Mouse (Mus musculus) 3134 (cell line): Measurements from ENCODE around the gene Fbxo9.

Experiments
- DNase-seq: peaks from one replicate; pipeline ENCODE4 v3.0.0-alpha.2; 2011; ENCODE audit warnings: low spot score; ENCODE audit not compliant: insufficient read length; ENCODE audit errors: extremely low read depth

Gene Fbxo9

DNA sequence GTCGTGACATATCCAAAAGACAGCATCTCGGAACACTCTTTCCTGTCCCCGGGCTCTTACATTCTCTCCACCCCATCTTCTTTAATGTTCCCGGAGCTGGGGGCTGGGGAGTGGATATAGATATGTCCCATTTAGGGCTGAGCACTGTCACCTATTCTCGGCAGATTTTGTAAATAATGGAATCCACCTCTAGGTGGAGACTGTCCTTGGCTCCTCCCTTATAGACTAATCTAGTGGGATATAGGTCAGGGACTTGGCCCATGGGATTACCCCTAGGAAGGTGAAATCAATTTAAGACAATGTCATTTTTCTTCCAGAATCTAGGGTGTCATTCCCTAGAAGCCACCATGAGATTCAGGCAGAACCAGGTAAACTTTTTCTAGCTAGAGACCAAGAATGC, 791 bp upstream of the Fbxo9 start:
- no peak for DNase-seq

DNA sequence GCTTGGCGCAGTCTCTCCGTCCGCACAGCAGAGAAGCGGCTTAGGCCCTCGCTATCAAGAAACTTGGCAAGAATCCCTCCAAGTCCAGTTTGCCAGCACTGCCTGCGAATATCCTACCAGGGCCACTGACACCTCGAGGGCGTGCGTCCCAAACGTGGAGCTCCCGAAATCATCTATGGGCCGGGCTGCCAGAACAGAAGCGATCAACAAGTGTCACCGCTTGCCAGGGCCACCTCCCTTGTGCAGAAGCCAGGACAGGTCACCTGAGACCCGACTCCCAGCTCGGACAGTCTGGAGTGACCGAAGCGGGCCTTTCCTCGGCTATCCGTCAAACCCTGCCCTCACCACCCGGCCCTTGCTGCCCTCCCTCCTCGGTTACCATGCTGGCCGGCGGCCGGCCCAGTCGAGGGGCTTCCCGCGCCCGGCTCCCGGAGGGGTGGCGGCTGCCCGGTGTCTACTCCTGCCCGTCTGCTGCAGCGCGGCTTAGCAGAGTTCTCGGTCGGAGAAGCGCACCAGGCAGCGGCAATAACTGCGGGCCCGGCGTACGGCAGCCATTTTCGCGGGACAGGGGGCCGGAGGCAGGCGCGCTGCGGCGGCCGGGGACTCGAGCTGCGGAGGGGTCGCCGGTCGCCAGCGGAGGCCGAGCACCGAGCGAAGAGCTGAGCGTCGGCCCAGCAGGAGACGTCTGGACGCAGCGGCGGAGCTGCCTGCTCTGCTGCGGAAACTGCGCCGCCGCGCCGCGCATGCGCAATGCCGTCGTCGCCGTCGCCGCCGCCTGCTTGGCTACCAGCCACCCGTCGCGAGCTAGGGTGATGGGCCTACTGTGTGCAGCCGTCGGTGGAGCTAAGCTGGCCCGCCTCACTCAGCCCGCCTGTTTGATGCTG, 711 bp downstream of the Fbxo9 start:
- peak; percentile 89 for DNase-seq

DNA sequence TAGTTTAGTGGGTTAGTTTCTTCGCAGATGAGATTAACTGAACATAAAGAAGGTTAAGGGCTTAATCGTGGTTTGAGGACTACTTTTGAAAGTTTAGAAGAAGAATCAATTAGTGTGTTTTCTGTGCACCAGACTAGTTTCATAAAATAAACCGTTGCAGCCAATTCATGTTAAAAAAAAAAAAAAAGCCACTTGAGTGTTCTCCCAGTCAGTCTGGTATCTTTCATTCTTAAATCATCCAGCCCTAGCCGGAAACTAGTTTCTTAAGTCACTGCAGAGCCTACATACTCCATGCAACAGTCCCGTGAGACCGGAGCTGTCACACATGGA, 1.3 kb downstream of the Fbxo9 start:
- DNase-seq, result no peak

DNA sequence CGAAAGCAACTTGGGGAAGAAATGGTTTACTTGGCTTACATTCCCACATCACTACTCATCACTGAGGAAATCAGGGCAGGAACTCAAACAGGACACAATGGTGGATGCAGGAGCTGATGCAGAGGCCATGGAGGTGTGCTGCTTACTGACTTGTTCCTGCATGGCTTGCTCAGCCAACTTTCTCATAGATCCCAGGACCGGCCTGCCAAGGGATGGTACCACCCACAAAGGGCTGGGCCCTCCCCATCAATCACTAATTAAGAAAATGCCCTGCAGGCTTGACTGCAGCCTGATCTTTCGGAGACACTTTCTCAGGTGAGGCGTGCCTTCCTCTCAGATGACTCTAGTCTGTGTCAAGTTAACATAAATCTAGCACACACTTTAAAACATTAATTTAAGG, 2.0 kb downstream of the Fbxo9 start:
- no peak for DNase-seq

DNA sequence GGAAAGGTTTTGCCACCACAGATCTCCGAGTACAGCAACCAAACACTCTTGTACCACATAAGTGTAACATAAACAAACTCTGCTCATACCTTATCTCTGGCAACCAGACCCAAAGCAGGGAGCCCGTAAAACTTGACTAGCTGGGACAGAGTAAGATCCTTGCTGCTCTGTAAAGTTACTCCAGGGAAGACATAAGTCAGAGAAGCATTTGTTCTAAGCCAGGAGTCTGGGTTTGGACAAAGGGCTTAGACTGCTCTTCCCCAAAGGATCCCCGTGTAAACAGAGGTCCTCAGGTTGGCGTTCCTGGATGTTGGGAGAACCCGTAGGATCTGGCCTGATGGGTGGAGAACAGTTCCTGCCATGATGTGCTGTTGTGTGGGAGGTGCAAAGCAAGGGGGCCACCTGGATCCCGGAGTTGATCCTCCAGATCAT, 3.3 kb downstream of the Fbxo9 start:
- no peak for DNase-seq

DNA sequence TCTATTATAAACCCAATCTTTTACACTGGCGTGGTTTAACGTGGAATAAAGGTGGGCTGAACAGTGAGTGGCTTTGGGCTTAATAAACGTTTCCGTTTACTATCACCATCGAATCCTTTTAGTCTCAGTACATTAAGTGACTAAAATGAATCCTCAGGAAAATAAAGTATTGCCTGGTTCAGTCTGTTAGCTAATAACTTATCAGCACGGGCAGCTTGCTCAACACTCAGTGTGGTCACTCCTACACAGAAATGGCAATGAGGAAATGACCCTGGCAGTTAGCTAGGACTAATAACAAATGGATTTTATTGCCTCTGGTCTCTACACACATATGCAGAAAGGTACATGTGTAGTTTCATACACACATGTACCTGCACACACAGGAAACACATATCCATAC, 3.9 kb downstream of the Fbxo9 start:
- DNase-seq, result no peak

DNA sequence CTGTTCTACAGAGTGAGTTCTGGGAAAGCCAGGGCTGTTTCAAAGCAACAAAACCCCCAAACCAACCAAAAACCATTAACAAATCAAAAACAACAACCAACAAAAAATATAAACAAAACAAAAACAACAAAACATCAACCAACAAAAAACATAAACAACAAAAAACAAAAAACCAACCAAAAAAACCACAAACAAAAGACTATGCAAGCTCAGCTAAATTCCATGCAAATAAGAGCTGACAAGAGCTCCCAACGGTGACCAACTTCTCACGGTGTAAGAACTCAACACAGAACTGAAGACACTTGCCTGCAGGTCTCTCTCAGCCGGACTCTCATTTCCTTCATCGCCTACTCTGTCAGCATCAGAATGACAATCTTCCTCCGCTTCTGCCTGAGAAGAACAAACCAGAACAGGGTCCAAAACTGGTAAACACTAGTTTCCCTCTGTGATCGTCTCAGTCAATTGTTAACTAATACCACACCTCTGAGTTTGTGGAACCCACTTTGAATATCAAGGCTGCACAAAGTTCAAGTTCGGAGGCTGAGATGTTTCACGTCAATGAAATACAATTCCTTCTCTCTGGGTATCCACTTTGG, 4.8 kb downstream of the Fbxo9 start:
- DNase-seq, result no peak

DNA sequence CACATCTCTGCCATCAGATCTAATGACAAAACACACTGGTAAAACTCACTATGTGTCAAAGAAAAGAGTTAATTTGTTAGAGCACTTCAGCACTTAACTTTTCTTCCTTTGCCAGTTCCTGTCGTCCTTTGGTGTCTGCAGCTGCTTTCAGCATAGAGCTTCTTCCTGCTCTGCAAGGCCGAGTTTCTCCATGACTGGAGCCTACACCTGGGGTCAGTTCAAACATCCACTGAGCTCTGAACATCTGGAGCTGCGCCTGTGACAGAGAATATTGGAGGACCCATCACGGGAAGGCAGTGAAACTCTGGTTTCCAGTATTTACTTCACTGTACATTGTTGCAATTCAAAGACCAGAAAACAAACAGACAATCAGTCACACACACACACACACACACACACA, 7.4 kb downstream of the Fbxo9 start:
- DNase-seq, result no peak

DNA sequence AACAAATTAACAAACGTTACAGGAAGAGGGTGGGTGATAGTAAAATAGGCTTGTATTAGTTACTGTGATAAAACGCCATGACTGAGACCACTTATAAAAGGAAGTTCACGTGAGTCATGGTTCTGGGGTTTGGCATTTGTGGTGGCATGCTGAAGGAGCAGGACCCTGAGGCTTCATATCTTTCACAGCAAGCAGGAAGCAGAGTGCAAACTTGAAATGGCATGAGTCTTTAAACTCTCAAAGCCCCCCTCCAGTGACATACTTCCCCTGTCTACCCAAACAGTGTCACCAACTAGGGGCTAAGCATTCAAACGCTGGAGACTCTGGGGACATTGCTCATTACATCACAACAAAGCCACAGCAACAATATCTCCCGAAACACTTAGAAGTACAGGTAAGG, 7.9 kb downstream of the Fbxo9 start:
- DNase-seq, result no peak

DNA sequence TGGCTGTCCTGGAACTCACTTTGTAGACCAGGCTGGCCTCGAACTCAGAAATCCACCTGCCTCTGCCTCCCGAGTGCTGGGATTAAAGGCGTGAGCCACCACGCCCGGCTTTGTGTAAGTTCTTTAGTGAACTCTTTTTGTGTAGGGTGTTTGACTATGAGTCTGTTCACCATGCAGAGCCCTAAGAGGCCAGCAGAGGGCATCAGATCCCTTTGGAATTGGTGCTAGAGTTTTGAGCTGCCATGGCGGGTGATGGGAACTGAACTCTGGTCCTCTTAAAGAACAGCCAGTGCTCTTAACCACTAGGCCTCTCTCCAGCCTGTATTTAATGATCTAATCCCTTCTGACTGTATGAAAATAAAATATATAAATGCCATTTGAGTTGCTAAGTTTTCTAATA, 12.5 kb downstream of the Fbxo9 start:
- DNase-seq, result peak; percentile 11

DNA sequence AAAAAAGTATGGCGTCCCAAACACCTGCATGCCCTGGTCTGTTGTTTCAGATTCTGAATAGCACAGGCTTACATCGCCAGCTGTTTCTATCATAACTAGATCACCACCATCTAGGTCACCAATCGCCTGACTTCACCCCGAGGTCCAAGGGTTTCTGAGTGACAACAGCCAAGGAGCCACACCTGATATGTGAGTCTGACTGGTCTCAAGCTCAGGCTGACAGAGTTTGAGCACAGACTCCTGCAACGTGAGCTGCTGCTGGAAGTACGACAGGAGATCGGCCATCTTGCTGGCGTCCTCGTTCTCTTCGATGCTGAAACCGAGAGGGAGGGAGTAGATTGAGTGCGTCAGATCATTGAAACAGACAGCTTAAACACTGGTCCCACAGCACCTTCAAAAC, 13.2 kb downstream of the Fbxo9 start:
- DNase-seq, result no peak

DNA sequence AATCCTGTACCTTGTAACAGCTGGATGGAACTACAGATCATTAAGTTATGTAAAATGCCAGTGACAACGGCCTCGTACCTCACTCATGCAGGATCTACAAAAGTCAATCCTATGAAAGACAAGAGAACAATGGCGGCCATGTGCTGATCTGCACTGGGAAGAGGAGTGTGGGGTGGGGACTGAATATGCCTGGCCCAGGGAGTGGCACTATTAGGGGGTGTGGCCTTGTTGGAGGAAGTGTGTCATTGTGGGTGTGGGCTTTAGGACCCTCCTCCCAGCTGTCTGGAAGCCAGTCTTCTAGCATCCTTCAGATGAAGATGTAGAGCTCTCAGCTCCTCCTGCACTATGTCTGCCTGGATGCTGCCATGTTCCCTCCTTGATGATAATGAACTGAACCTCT, 18.3 kb downstream of the Fbxo9 start:
- DNase-seq, result no peak

DNA sequence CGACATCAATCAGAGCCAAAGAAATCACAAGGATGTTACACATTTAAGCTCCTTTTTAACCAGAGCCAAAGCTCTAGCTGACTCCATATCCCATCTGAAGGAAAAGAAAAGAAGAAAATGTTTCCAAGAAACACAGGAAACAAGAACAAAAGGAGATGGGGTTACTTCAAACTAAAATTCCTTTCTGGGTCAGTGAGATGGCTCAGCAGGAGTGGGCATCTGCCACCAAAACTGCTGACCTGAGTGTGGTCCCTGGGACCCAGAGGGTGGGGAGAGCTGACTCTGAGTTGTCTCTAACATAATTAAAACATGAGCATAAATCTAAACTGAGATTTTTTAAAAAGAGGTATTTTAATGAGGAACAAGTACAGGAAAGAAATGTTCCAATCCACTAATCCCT, 19.0 kb downstream of the Fbxo9 start:
- DNase-seq, result no peak

DNA sequence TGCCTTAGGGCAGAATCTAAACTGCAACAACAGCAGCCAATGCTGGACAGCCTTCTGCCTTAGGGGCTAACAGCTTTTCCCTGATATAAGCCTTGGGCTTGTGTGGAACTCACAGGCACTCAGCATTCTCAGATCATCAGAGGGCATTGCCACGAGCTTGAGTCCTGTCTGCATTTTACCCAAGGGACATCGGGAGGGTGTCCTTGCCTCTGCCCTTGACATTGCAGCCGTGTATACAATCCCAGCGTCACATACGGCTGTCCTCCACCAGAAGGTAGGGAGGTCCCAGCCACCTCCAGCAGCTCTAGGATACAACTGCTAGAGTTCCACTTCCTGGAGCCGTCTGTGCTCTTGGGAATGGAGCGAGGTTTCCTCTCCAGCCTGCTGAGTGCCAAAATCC, 19.9 kb downstream of the Fbxo9 start:
- DNase-seq, result no peak

DNA sequence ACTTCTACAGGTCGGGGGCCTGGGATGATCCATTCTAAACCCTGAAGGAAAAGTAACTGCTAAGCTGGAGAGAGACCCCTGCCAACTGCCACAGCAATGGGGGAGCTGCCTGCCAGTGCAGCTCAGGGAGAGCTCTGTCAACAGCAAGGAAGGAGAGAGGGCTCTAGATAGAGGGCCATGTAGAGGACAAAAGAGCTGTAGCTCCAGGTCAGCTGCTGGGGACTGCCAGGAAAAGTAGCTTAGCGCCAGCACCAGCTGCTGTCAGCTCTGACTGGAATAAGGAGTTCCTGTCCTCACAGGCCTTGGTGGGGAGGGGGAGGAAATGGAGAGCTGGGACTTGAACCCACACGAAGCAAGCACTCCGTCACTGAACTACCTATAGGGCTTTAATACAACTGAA, 20.3 kb downstream of the Fbxo9 start:
- no peak for DNase-seq

DNA sequence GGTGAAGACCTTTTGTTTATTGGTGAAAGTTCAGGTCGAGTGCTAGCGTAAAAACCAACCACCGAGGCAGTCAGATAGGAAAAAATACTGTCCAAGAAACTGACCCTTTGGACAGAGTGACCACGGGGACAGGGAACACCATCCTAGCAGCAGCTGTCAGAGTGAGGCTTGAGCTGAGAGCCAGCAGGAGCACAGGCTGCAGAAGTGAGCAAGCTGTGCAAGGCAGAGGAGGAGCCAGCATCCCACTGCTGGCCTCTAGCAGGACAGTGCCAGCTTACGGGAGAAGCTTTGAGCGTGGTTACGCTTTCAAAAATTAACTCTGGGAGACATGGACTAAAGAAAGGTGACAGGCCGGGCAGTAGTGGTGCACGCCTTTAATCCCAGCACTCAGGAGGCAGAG, 21.1 kb downstream of the Fbxo9 start:
- DNase-seq, result no peak

DNA sequence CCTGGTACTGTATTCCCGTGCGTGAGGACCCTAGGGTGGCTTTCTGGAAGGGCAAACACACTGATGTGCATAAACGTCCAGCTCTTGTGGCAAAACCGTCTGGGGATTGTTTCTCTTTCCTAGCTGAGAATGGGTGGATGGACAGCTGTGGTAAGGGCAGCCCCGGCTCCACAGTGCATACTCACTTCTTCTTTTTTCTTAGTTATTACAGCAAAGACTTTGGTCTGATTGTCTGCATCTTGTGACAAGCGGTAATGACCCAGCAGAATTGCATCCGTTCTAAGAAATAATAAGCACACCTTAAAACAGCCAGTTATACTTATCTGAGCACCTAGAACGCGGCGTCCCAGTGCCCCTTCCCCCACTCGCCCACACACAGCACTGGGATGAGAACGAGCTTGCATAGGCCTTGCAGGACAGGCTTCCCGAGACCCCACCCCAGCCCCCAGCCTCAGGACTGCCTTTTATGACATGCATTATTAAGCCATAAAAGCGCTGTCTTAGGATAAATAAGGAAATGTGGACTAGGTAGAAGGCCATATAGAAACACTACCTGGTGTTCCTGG, 23.1 kb downstream of the Fbxo9 start:
- no peak for DNase-seq

DNA sequence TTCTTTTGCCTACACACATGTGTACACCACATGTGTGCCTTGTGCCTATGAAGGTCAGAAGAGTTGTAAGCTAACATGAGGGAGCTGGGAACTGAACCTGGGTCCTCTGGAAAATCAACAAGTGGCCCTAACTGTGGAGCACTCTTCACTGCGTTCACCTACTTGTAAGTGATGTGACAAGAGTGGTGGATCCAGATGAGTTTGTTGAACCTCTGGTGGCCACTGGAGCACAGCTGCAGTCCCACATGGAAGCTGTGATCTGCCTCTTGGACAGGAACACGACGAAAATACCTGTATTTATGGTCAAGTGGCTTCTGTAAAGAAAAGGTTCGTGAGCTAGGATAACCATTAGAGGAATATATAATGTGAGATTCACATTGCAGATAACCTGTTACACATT, 24.5 kb downstream of the Fbxo9 start:
- DNase-seq, result no peak

DNA sequence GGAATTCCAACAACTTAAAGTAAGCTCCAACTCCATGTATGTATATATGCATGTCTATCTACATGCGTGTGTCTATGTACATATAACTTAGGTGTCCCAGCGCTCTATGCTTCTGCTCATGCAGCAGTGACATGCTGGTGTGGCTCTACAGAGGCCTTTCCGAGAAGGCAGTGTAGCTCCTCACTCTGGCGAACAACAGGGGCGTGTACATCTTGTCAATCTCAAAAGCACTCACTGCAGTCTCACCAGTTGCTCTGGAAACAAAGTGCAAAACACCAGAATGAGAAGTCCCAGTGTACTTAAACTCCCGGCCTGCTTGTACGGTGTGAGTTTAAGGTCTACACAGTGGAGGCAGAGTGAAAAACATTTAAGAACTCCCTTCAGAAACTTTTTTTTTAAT, 27.0 kb downstream of the Fbxo9 start:
- DNase-seq, result no peak

DNA sequence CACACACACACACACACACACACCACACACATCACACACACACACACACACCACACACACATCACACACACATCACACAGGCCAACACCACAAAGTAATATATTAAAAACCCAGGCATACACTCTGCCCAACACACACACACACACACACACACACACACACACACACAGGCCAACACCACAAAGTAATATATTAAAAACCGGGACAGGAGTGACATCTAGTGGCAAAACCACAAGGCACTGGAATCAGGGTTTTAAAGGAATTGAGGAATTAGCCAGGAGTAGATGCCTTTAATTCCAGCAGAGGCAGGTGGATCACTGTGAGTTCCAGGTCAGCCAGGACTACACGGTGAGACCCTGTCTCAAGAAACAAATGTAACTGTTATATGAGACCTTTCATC, 30.6 kb downstream of the Fbxo9 start:
- no peak for DNase-seq

DNA sequence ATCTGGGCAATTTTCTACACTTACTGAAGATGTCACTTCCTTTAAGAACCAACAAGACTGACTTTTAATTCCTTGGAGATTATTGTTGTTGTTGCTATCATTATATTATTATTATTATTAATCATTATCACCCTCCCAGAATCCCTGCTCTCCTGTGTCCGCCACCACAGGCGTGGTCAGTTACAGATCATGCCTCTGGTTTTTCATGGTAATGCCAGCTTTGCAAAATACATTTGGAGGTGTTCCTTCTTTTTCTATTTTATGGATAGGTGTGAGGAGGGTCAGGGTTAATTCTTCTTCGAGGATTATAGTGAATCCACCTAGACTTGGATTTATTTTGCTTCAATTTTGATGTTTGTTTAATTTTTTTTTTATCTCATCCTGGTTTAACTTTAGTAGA, 33.6 kb downstream of the Fbxo9 start:
- no peak for DNase-seq

DNA sequence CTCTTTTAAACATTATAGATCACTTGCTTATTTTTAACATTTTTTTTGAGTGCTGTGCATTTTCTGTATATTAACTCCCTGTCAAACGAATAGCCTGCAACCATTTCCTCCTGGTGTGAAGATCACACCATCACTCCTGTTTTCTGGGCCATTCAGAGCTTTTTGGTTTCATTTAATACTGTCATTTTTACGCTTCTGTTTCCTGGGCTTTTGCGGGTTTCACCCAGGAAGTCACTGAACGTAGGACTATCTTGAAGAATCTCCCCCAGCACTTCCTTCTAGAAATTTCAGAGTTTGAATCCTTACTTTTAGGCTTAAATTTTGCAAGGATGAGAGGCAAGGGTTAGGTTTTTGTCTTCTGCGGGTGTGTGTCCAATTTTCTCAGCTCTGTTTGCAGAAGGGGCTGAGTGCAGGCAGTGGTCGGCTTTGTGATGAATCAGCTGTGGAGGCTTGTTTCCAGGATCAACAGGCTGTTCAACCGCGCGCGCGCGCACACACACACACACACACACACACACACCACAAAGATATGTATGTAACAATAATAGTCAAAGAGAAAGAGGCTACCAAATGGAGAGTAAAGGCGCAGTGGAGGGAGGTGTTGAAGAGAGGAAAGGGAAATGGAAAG, 35.0 kb downstream of the Fbxo9 start:
- DNase-seq, result no peak
